Mouse (Mus musculus): ENCODE data around the gene Ly6f.
"Not testable (repeated sequence)": the region's sequence is repeated elsewhere in the genome, so short reads cannot be mapped to it uniquely, and the experiment has no call there.

Ly6f gene

DNA sequence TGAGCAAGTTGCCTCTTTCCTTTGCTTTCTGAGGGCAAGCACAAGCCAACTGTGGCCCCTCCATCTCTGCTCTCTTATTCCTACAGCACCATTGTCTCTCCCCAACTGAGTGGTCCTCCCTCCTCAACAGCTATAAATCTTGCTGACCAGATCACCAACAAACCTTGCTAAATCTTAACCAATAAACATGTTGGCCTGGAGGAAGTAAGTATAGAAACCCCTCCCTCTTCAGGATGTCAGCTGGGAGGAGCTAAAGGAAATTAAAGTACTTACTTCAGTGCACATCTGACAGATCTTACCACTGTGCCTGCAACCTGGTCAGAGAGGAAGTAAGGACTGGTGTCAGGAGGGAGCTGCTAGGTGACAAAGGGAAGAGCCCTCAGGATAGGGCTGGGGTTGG lies at the start of gene Ly6f:
Ly6f (plus strand) TSS at position 301 of the 400 bp plus-strand sequence.
- no peak for DNase-seq (ENCODE audit: low spot score)

GRCm38 (mm10) chr15:75221942-75222341 lies 46.3 kb upstream of the Ly6f start:
- no peak for DNase-seq (ENCODE audit: low spot score)

- DNase-seq (ENCODE audit: low spot score): no peak
These were observed 30.4 kb upstream of the Ly6f start for GRCm38 (mm10) chr15:75237736-75238288.

GRCm38 (mm10) chr15:75240558-75240957 lies 27.7 kb upstream of the Ly6f start:
- no peak for DNase-seq (ENCODE audit: low spot score)

GRCm38 (mm10) chr15:75242756-75243640 lies 25.2 kb upstream of the Ly6f start:
- no peak for DNase-seq (ENCODE audit: low spot score)

GRCm38 (mm10) chr15:75254671-75255070 lies 13.6 kb upstream of the Ly6f start:
- no peak for DNase-seq (ENCODE audit: low spot score)

DNA sequence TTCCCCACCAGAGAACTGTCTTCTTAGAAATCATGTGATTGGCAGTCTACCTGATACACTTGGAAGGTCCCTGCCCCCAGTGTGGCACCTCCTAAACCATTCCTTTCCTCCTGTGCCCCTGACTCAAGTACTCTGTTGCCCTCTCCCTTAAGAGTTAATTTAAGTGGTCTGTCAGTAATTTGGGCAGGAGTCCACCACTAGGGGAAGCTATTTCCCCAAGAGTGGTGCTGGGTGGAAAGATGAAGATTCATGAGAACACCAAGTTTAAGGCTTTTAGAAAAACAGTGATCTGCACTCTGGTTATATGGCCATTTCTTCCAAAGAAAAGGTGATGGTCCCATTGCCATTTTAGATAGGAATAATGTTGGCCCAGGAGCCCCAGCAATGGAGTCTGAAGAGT lies 2.4 kb upstream of the Ly6f start:
- no peak for DNase-seq (ENCODE audit: low spot score)

DNA sequence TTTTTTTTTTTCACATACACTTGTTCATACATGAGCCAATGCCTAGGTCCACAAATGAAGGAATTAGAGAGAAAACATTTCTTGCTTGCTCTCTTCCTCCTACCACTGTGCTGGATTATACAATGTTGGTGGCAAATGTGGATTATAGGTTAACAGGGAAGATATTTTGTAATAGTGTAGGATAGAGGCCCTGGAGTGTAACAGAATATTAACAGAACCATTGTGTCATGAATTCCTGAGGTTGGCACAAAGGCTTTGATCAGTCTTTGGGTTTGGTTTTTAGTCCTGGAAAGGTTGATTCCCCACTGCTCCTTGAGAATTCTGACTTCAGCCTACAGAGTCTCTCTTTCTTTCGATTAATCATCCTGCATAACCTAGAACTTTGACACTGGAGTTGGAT lies 1.6 kb upstream of the Ly6f start:
- no peak for DNase-seq (ENCODE audit: low spot score)

DNA sequence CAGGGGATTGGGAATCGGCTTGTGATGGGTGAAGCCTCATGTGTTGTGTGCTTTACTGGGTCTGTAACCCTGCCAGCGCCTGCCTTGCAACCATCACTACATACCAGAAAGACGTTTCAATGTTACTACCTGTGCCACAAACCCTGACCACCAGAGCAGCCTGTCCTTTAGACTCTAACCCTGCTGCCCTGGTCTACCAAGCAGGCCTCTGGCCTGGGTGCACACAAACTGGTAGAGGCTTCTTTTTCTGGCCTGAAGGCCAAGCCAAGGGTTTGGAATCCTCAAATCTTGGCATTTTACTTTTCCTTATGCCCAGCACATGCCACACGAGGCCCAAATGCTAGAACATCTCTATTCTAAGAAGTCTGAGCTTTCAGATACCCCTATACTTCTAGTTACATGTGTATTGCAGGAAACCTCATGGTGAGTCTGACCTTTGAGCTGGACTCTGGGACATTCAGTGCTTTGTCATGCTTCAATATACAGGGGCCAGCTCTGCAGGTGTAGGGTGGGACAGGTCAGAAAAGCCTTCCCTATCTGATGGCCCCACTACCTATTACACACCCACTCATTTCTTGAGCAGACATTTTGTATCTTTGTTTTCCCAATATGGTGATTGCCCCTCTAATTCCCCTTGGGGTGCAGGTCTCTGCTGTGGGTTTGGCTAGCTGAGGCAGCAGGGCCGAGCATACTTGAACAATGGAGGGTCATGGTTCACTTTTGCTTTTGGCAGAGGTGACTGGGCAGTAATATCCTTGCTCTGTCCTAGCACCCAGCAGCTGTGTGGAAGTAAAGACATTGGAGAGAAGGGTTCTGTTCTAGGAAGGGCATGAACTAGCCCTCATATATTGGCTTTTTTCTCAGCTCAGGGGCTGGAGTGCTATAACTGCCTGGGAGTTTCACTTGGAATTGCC lies 952 bp downstream of the Ly6f start:
- no peak for DNase-seq (ENCODE audit: low spot score)

- no peak for DNase-seq (ENCODE audit: low spot score)
These were observed 1.9 kb downstream of the Ly6f start for GRCm38 (mm10) chr15:75270169-75270568.

- DNase-seq (ENCODE audit: low spot score): no peak
These were observed 2.6 kb downstream of the Ly6f start for GRCm38 (mm10) chr15:75270691-75271362.

GRCm38 (mm10) chr15:75271426-75271825 lies 3.2 kb downstream of the Ly6f start:
- no peak for DNase-seq (ENCODE audit: low spot score)

DNA sequence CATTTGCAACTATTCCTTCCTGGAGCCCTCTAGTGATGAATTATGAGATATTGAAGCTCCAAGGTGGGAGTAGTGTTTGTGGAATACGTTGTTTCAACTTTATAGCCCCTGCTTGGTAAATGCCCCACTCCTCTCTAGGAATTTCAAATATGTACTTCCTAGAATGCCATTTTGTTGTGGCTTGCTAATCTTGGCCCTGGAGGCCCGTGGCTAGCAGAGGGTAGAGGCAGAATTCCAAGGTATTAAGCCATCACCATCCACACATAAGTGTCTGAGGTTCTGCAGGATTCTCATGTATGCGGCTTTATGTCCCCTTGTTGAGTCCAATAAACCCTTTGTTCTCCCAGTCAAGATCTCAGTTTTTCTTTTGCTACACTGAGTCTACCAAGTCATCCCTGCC lies 3.7 kb downstream of the Ly6f start:
- DNase-seq (ENCODE audit: low spot score): no peak

GRCm38 (mm10) chr15:75281991-75282390 lies 13.8 kb downstream of the Ly6f start:
- DNase-seq (ENCODE audit: low spot score): not testable (repeated sequence)

DNA sequence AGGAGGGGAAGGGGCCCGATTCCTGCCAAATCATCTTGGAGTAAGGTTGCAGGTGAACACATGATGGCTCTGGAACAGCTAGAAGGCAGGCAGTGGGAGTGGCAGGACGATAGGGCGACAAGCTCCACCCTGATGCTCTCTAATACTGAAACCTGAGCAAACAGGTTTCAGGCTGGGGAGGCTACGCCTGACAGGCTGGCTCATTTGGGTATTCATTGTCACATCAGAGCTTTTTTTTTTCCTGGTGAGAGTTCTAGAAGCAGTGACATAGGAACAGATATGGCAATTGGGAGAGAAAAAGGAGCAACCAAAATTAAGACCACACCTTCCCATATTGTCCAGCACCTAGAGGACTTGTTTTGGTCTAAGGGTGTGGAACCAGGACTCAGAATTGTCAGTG lies 18.3 kb downstream of the Ly6f start:
- not testable (repeated sequence) for DNase-seq (ENCODE audit: low spot score)

GRCm38 (mm10) chr15:75292377-75292776 lies 24.2 kb downstream of the Ly6f start:
- no peak for DNase-seq (ENCODE audit: low spot score)

- no peak for DNase-seq (ENCODE audit: low spot score)
These were observed 25.7 kb downstream of the Ly6f start for GRCm38 (mm10) chr15:75293873-75294385.

DNA sequence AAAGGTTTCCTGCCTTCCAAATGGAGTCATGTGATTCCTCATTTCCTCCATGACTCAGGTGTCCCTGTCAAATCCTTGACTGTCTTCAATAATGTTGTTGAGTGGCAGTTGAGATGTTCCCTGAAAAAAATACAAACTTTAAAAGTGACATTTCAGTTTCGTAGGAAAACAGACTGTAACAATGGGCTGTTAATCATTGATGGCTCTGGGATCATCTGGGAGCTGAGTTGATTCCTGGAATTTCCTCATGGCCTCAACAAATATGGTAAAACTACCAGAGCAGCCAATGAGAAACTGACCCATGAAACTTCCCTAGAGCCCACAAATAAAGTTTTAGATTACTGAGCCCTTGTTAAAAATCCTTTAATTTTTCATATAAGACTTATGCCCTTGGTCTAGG lies 37.9 kb downstream of the Ly6f start:
- DNase-seq (ENCODE audit: low spot score): no peak

- DNase-seq (ENCODE audit: low spot score): no peak
These were observed 41.0 kb downstream of the Ly6f start for GRCm38 (mm10) chr15:75309186-75309585.

DNA sequence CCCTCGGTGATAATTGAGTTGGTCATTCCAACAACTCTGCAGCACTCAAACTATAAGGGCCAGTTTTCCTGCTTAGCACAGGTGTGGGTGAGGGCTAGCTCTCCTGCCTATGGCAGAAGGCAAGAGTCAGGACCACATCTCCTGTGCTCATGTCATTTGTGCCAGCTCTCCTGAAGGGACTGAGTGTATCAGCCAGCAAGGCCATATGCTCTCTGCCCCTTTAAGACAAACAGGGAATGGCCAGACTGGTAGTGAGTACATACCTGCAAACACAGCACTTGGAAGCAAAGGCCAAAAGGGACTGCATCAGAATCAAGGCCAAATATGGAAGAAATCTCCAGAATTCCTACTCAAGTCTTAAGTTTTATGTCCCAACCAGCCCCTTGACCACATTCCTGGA lies 41.7 kb downstream of the Ly6f start:
- no peak for DNase-seq (ENCODE audit: low spot score)

GRCm38 (mm10) chr15:75314421-75314820 lies 46.2 kb downstream of the Ly6f start:
- no peak for DNase-seq (ENCODE audit: low spot score)

GRCm38 (mm10) chr15:75317255-75317654 lies 49.0 kb downstream of the Ly6f start:
- no peak for DNase-seq (ENCODE audit: low spot score)

Measured in urinary bladder, postnatal 14 days (tissue).